Mouse (Mus musculus) liver, adult 2 months (tissue): ENCODE measurements around the gene Ficd.

Experiments used
- CTCF ChIP-seq: fragments of 200-500 bp; IDR thresholded peaks from 2 replicates; pipeline ENCODE4 v1.5.1; 2011; ENCODE audit warnings: low read depth, low read length, control low read depth
- POLR2A ChIP-seq: fragments of 200-500 bp; IDR thresholded peaks from 2 replicates; pipeline ENCODE4 v1.6.1; 2011; ENCODE audit warnings: low read length, control low read depth; ENCODE audit not compliant: insufficient read depth; ENCODE audit errors: extremely low read depth

DNA sequence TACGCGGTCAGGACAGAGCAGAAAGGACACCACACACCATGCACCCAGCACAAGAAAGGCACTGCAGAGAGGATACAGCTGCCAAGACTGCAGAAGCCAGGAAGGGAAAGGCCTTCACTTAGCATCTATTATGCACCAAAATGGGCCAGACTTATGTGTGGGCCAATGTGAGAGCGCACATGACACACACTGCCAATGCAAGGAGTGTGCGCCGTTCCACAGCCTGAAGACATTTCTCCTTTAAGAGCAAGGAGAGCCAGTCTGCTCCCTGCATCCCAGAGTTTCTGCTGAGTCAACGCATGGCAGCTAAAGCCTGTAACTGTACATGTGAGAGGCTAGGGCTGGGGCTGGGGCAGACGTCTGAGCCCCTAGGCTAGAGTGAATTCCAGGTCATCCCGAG lies 33.2 kb downstream of the Ficd start:
- TF ChIP-seq CTCF = no peak
- TF ChIP-seq POLR2A = no peak
